Mouse (Mus musculus) right cerebral cortex, postnatal 36 days (tissue): Measurements from ENCODE around the gene Kynu.
A peak's percentile ranks its signal among the peaks of the same experiment; 100 is the strongest.

ENCODE experiments used
- DNase-seq, 2 experiments: peaks; one replicate each; pipeline ENCODE4 v3.0.0; 2022; ENCODE audit warnings: low spot score in 2 of 2, mixed read lengths in 1 of 2

Kynu gene

DNA sequence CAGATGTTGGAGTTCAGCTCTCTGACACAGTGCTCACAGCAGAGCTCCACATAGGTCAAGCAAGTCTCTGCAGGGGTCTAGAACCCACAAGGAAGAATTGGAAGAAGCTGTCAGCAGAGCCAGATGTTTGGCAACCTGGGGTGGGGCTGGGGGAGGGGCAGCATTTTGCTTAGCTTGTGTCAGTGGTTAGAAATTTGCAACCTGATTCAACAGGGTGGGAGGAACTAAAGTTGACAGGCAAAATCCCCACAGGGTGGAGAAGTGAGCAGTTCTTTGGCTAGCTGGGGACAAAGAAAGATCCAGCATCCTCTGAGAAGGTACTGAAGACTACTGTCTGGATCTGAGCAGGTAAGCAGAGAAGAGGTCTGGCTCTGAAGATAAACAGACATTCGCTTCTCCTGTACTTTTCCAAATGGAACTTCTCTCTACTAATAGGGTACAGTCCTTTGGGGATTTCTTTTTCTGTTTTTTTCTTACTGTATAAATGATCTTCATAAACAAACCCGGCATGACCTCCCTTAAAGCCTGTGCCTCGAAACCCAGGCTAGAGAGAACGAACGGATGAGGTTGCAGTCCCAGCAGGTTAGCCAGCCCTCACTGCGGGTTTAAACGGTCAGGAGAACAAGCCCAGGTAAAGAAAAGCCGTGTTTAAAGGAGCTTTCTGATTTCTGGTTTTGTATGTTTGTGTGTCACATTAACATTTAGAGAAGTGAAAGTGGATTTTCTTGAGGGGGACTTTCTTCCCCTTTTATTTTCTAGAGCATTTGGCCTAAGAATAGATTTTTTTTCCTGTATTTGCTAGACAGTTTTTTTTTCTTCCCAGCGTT is at the start of gene Kynu:
Kynu (plus strand) TSS at position 268 of the 827 bp plus-strand sequence.
- no peak for DNase-seq

DNA sequence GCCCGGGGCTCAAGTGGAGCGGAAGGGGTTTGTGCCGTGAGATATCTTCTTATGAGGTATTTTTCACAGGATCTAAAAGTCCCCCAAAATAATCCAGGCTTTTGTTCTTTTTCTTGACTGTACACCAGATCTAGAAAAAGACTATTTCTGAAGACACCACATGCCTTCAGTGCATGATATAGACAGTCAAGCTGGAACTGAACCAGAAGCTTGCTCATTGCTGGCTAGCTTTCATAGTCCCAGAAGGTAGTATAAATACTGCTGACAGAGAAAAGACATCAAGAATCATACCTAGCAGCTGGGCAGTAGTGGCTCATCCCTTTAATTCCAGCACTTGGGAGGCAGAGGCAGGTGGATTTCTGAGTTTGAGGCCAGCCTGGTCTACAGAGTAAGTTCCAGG is 48.9 kb upstream of the Kynu start:
- DNase-seq = peak; percentile 22 to 55

DNA sequence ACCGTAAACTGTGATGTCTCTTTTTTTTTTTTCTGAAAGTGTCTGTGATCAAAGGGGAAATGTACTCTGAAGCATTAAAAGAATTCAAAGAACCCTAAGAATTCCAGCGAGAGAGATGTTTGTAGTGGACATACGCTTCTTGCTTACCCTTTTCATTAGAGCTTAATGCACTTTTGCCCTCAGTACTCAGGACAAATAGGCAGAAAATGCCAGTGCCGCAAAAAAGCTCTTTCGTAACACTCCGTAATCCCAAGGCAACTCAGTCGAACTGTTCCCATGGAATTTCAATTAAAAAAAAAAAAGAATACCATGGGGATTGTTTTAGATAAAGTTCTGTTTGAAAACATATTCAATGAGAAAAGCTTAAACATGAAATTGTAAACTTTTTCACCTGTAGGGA is 41.3 kb upstream of the Kynu start:
- no peak for DNase-seq

DNA sequence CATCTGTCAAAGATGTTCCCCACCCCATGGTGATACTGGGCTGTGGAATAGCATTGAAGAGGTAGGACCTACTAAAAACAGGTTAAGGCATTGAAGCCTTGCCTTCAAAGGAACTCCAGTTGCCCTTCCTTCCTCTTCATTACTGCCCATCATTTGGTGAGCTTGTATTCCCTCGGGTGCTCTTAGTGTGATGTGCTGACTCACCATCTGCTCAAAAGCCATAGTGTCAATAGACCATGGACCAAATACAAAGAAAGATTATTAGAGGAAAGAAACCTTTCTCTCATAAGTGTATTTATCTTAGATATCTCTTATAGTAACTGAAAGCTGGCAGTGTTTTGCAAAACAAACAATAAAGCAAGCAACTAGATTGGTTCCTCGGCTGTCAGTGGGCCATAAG is 20.7 kb upstream of the Kynu start:
- no peak for DNase-seq

DNA sequence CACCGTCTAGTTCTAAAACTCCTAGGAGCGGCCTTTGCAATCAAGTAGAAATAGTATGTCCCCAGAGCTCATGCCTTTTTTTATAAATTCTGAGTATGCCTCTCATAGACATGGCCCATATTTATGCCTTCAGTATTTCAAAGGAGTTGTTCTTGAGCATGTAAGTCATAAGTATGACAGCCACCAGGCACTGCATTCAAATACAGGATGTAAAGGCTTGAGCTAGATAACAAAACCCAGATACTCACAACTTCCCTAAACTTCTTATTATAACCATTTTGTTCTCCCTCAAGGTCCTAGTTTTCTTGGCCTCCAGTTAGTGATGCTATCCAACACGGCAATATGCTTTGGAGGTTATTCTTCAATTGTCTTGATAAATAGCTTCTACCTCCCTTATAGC is 12.5 kb upstream of the Kynu start:
- DNase-seq = no peak

DNA sequence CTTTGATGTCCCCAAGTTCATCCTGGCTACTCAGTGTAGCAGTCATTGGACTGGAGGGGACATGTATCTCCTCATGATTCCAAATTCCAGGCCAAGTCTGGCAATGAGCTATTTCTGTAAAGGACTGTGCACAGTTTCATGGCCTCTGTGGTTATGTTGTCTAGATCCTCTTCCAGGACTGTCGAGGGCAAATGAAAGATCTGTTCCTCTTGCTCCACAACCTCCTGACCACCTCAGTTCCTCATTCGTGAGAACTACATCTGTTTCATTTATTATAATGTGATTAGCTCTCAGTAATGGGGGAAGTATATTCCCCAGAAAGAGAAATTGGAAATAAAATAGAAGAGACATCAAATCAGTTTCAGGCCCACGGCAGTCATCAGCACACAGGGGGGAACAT is 9.5 kb upstream of the Kynu start:
- DNase-seq = no peak

DNA sequence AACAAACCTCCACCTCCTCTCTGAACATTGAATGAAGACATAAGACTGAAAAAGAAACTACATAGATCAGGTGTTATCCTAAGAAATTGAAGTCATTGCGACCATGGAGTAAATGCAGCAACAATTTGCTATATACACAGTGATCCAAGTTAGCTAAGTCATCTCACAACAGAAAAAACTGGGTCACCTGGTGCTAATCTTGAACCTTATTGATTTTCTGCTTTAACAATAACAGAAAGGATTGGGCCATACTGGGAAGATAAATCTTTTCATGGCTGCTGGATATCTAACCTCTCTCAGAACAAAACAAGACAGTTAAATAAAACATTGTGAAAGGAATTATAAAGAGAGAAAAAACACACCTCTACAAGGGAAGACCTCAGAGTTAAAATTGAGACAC is 8.7 kb upstream of the Kynu start:
- DNase-seq = no peak

DNA sequence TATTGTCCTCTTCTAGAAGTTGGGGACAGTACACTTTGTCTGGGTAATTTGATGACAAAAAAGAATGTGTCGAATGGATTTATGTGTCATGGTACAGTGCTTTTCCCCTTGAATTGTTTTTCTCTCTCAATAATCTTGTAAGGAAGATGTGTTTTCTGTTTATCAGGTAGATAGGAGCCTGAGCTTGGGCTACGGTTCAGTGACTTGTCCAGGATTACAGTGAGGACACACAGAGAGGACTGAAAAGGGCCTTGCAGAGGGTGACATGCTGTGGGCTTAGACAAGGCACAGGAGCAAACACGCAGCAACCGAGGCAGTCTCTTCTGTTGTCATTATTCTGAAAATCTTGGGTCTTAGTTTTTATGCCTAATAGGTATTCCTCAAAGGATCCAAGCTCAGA is 913 bp upstream of the Kynu start:
- DNase-seq = no peak

DNA sequence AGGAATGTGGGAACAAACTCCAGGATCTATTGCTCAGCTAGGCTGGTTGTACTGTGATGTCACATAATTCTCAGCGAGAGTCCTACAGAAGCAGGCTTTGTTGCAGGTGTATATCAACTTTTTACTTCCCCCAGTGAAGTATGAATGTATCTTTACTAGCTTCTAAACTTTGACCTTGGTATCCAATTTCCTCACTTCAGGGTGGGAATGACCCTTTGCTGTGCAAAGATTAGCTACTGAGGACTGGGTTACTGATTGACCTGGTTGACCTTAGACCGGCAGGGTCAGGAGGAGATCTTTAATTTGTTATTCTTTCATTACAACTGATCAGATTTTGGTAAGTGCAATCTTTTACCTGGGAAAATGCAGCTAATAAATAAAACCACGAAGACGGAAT is 758 bp downstream of the Kynu start:
- DNase-seq = no peak

DNA sequence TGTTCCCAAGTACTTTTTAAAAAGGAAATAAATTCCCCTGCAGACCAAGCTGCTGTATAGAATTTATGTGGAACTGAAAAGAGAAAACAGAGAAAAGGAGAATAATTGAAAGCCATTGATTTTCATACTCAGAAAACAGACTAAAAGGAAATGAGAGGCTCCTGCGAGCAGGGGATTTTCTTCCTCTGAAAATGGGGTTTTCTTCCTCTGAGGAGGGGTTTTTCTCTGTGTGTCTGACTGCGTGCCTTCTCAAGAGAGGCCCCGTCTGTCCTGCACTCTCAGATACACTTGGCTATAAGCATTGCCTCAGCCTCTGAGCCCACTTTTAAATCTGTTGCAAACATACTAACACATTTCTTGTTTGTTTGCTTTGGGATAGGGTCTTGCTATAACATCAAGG is 1.9 kb downstream of the Kynu start:
- no peak for DNase-seq

DNA sequence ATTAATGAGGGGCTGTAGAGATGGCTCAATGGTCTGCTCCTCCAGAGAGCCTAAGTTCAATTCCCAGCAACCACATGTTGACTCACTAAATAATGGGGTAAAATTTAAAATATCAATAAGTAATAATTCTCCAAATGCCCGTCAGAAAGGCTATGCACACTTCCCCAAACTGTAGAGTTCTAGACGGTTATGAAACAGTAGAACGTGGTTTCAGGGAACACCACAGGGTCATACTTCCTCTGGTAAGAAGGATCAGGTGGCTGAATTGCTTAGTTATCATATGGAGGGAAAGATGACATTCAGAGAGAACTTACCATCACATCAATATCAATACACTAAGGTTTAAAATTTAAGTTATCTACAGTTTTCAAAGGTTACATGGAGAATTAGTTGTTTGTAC is 6.1 kb downstream of the Kynu start:
- no peak for DNase-seq

DNA sequence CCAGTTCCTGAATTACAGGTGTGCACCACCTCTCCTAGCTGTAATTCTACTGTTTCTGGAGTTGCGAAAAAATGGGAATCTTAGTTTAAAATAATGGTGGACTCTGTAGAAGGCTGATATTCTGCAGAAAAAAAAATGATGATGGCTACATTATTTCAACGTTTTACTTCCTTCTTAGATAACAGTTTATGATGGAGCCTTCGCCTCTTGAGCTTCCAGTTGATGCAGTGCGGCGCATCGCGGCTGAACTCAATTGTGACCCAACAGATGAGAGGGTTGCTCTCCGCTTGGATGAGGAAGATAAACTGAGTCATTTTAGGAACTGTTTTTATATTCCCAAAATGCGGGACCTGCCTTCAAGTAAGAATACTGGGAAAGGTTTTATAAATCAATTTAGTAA is 7.7 kb downstream of the Kynu start:
- DNase-seq = no peak

DNA sequence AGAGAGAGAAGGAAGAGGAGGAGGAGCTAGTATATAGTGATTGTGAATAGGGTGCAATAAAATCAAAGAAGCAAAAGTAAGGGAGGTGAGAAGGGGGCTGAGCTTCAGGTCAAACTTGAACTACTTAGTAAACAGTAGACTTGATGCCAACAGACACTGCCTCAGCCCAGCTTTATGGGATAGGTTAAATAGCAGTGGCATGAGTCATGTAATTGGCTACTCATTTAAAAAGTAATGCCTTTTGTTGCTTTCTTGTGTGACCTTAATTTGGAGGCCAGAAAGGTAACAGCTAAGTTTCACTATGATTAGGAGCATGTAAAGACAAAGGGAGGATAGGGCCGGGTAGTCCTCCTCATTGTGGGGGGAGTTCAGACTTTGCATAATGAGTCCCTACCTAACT is 13.3 kb downstream of the Kynu start:
- no peak for DNase-seq

DNA sequence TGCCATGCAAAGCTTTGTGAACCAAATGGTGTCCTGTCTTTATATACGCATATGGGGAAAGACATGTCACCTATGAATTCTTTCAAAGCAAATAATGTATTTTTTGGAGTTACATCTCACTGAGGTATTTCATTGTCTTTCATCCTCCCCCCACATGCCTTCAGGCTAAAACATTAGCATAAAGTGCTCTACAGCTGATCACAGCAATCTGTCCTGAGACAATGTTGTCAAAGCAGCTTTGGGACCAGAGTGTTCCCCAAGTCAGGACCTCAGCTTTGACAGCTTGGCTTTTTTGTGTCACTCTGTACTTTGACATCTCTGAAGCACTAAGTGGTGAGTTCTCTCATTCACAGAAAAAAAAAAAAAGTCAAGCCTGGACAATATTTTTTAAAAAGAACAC is 18.4 kb downstream of the Kynu start:
- no peak for DNase-seq

DNA sequence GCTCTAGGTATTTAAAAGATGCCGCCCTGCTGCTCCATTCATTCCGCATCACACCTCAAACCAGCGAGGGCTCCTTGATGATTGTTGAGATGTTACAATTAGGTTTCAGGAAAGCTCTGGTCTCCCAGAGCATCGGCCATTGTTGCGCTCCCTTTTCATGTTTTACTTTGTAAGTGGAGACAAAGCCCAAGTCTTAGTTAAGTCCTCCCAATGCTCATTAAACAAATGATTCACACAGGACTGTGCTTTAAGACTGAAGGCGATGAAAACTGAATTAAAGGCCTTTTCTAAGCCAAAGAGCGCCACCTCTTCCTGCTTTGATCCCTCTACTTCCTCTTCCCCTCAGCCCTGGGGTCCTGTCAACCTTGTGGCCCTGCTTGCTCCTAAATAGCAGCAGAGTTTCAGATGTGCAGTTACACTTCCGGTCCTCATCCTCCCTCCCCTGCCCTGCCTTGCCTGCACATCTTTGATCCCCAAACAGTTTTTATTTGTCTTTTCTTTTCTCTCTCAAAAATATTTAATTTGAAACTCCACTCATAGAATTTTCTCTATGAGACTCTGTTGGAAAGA is 28.2 kb downstream of the Kynu start:
- no peak for DNase-seq

DNA sequence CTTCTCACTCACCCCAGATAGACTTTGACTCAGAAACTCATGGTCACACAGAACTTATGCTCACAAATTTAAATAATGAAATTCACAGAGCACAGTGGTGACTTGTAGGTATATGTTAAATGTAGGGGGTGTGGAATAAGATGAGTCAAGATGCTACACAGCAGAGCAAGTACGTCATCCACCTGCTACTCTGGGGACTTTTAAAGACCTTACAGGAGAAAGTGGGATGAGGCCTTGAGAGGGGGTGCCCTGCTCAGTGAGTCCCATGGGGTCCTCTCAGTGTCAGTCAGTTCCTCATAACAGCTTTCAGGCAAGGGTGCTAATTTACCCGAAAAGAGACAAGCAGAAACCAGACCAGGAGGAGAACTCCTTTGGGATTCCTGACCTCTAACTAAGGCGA is 30.4 kb downstream of the Kynu start:
- no peak for DNase-seq

DNA sequence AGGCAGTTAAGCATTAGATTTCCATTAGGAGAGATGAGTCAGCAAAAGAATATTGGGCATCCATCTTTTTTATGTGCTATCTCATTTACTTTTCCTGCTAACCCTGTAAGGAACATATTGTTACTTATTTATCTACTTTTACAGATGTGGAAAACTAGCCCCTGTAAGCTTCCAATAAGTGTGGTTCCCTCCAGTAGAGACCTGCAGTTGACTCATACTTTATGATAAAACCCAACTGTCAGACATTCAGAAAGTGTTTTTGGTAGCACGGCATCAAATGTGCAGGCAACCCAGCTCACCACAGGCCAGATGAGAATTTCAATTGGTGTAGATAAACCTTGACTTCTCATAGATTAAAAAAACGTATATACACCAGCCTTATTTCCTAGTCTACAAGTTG is 32.7 kb downstream of the Kynu start:
- no peak for DNase-seq

DNA sequence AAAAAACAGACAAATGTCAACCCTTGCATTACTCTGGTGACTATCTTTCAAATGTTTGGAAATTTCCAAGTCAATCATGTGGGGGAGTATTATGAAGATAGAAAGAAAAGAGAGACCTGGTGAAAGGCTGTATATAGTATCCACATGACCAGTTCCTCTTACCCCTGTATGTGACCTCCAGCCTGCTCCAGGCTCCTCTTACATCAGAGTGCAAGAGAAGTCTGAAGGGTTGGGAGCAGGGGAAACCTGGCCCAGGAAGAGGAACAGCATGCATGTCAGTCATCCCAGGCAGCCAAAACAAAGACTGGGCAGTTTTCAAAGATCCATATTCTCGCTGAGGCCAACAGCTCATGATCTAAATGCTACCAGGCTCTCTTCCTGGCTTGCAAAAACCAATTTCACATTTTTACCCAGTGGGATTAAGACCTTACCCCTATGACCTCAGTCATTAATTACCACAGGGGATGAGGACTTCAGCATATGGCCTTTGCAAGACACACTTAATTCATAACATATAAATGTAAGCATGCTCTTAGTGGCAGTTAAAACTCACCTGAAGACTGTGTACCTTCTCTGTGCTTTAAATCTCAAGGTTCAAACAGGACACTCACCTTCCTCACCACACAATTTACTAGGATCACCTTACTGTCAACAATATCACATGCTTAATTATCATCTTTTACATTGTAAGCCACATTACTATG is 37.0 kb downstream of the Kynu start:
- DNase-seq = no peak

DNA sequence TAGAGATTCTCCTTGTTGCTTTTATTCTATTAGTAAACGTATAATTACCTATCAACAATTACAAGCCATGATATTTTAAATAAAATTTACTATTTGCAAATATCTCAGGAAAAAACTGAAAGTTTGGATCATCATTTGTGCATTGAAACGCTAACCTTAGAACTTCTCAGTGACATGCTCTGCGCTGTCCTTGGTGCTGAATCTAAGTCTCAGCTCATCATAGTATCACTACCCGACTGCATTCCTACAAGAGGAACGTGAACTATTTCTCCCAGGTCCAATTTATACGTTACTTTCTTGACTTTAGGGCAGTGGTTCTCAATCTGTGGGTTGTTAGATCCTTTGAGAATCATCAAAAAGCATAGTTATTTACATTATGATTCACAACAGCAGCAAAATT is 58.4 kb downstream of the Kynu start:
- DNase-seq = no peak

DNA sequence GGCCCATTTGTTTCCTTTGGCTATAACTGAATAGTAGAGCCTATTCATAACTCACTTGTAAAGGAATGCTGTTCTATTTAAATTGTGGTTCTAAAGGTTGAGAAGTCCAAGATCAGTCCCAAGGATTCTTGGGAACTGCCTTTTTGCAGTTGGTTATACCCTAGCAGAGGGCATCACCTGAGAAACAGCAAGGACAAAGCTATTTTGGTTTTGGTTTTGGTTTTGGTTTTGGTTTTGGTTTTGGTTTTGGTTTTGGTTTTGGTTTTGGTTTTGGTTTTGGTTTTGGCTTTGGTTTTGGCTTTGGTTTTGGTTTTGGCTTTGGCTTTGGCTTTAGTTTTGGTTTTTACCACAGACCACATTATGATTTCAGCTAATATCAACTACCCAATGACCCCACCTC is 66.0 kb downstream of the Kynu start:
- DNase-seq = no peak

DNA sequence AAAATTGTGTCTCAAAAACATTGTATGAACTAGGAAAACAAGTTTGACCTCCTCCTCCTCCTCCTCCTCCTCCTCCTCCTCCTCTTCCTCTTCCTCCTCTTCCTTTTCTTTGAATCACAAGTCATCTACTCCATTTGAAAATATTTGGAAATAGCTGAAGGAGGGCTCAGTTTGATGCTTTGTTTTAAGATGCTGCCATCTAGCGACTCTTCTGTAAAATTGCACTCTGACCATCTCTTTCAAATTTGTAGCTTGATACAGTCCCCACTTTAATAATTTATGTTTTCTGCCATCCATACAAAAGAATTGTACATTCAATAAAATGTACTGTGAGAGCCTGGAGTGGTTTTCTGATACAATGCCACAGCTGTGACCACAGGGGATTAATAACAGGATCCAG is 67.7 kb downstream of the Kynu start:
- no peak for DNase-seq

DNA sequence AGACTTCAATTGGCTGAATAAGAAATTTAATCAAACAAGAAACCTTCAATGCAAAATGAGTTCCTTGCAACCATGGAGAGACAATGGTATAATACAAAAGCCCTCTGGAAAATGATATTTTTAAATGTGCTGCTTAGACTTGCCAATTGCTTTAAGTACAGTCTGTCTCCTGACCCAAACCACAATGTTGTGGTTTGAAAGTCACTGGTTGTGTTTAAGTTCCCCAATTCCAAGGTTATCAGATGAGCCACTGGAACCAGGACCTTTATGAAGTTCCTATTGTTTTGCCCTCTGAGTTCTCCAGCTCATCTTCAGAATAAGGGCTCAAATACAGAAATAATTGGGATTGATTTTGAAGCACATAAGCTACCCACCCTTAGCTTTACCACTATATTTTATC is 76.7 kb downstream of the Kynu start:
- no peak for DNase-seq

DNA sequence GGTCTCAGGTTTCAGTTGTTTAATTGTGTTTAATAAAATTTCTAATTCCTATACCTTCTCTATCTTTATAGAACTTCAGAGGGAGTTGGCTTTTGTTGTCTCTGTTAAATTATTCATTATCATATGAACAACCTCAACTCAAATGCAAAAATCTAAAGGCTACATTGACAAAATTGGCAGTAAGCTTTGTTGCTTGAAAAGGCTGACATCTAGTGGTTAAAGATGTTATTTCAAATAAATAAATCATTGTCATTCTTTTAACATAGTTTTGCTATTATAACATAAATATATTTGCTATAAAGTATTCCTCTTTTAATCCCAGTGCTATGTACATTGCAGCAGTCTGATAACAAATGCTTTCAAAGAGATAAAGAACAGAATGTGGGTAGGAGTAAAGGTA is 81.4 kb downstream of the Kynu start:
- no peak for DNase-seq
